Mouse (Mus musculus): Measurements from ENCODE around the gene Hepacam2. TPM values are rescaled to one million over a fixed set of nuclear protein-coding genes. Genes with fewer than 3 reads are reported as not detected.
"Not testable (repeated sequence)": the region's sequence is repeated elsewhere in the genome, so short reads cannot be mapped to it uniquely, and the experiment has no call there.

Gene Hepacam2
- polyA plus RNA-seq, 1 experiment from 2014 or later = 2.3 TPM

DNA sequence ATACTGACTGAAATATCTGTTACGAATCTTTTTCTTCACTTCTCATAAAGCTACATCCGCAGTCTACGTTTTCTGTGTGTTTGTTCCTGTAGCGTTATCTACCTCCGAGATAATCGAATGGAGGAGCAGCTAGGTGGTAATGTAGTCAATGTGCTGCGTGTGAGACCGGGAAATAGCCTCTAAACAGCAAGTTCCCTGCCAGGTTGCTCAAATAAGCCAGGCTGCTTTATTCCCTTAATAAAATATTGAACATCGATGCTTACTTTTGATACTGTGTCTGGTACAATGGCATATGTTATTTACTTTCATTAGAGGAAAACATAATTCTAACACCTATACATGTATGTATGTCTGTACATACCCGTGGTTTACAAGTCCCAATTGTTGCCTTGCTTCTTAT is 13.0 kb upstream of the Hepacam2 start:
- 38% methylated on average over 10 of the region's 10 CpGs for WGBS
- peak overlapping the region; percentile 79 for H3K27ac ChIP-seq (ENCODE audit: low read length)
- H3K4me2 ChIP-seq (ENCODE audit: low read length) = peak overlapping the region; percentile 46
- peak overlapping the region; percentile 31; the same call in 1 of the 2 replicates for H3K9ac ChIP-seq (ENCODE audit: low read depth, low read length)
- no peaks in the 10 kb centered on the region for H3K27me3 ChIP-seq (ENCODE audit: control insufficient read depth, insufficient read depth, low read depth, low read length)
- H3K9me3 ChIP-seq (replicated peaks; ENCODE audit: control insufficient read depth, low read length, poor library complexity, severe bottlenecking) = no peaks in the 10 kb centered on the region
- ATAC-seq = 0 out of 2 replicates have a peak, but pooled peaks have one; percentile 30
- peak overlapping the region; percentile 10; the same call in 1 of the 2 replicates for H3K4me3 ChIP-seq (ENCODE audit: low read depth, low read length)
- no peaks in the 10 kb centered on the region for H3K36me3 ChIP-seq (ENCODE audit: control insufficient read depth, insufficient read depth, low read length)
- peaks cover 20% of the 10 kb centered on the region for H3K4me1 ChIP-seq (ENCODE audit: control insufficient read depth, insufficient read depth, low read length)

DNA sequence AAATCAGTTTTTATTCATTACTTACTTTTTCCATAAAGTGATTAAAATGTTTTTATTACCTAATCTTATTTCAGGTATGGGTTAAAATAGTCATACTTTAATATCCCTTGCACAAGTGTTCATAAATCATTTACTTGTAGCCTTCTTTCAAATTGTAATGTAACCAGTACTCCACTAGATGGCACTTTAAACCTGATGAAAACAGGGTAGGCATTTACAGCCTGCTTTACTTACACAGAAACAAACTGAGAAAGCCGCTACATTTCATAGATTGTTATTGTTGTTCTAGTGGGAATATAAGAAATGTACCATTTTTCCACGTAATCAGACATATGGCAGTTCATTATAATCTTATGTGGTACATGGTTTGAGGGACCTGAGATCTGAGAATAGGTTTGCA is 11.7 kb upstream of the Hepacam2 start:
- Histone ChIP-seq H3K9ac (ENCODE audit: low read depth, low read length) (no peak overlapping the region), H3K36me3 (ENCODE audit: control insufficient read depth, insufficient read depth, low read length) (no peaks in the 10 kb centered on the region), H3K9me3 (replicated peaks; ENCODE audit: control insufficient read depth, low read length, poor library complexity, severe bottlenecking) (no peaks in the 10 kb centered on the region), H3K4me1 (ENCODE audit: control insufficient read depth, insufficient read depth, low read length) (peaks cover 20% of the 10 kb centered on the region), H3K27me3 (ENCODE audit: control insufficient read depth, insufficient read depth, low read depth, low read length) (no peaks in the 10 kb centered on the region), H3K27ac (ENCODE audit: low read length) (no peak overlapping the region), H3K4me3 (ENCODE audit: low read depth, low read length) (no peak overlapping the region), H3K4me2 (ENCODE audit: low read length) (no peak overlapping the region)
- WGBS = 3% methylated on average over 2 of the region's 2 CpGs
- peak; percentile 67 for ATAC-seq

DNA sequence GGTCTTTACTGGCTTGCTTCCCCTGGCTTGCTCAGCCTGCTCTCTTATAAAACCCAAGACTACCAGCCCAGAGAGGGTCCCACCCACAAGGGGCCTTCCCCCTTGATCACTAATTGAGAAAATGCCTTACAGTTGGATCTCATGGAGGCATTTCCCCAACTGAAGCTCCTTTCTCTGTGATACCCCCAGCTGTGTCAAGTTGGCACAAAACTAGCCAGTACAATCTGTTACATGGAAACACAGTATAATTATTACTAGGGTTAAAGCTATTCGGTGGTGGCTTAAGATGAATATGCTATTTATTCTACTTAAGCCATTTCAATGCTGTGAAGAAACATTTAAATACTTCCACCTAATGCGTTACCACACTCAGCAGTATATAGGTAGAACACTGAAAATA is 10.1 kb upstream of the Hepacam2 start:
- H3K36me3 ChIP-seq (ENCODE audit: control insufficient read depth, insufficient read depth, low read length); H3K27ac ChIP-seq (ENCODE audit: low read length); H3K27me3 ChIP-seq (ENCODE audit: control insufficient read depth, insufficient read depth, low read depth, low read length); H3K9me3 ChIP-seq (replicated peaks; ENCODE audit: control insufficient read depth, low read length, poor library complexity, severe bottlenecking); H3K9ac ChIP-seq (ENCODE audit: low read depth, low read length); H3K4me2 ChIP-seq (ENCODE audit: low read length); H3K4me3 ChIP-seq (ENCODE audit: low read depth, low read length); ATAC-seq: not testable (repeated sequence)
- H3K4me1 ChIP-seq (ENCODE audit: control insufficient read depth, insufficient read depth, low read length) = peaks cover 19% of the 10 kb centered on the region
- 83% methylated on average over 2 of the region's 2 CpGs for WGBS

GRCm38 (mm10) chr6:3507078-3507477 is 9.0 kb upstream of the Hepacam2 start:
- Histone ChIP-seq H3K9me3 (replicated peaks; ENCODE audit: control insufficient read depth, low read length, poor library complexity, severe bottlenecking) (no peaks in the 10 kb centered on the region), H3K36me3 (ENCODE audit: control insufficient read depth, insufficient read depth, low read length) (no peaks in the 10 kb centered on the region), H3K4me1 (ENCODE audit: control insufficient read depth, insufficient read depth, low read length) (peaks cover 12% of the 10 kb centered on the region), H3K27me3 (ENCODE audit: control insufficient read depth, insufficient read depth, low read depth, low read length) (no peaks in the 10 kb centered on the region), H3K4me3 (ENCODE audit: low read depth, low read length) (no peak overlapping the region), H3K9ac (ENCODE audit: low read depth, low read length) (no peak overlapping the region), H3K27ac (ENCODE audit: low read length) (no peak overlapping the region), H3K4me2 (ENCODE audit: low read length) (no peak overlapping the region)
- ATAC-seq = no peak
- 81% methylated on average over 4 of the region's 4 CpGs for WGBS

DNA sequence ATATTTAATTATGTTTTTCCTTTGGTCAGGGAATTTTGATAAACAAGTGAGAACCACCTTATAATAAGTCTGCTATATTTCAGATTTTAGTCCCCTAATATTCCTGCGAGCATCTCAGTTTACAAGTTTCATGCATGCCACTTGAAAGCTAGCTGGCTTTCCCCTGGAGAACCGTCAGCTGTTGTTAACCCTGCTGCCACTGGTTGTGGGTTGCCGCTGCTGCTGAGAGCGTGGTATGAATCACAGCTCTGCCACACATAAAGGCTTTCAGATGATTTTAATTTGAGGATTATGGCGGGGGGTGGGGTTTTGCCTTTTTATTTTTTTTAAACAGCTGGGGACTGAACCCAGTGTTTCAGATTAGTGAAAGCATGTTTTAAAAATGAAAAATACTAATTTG is 7.2 kb upstream of the Hepacam2 start:
- H3K4me3 ChIP-seq (ENCODE audit: low read depth, low read length) = no peak overlapping the region
- ATAC-seq = no peak
- no peaks in the 10 kb centered on the region for H3K9me3 ChIP-seq (replicated peaks; ENCODE audit: control insufficient read depth, low read length, poor library complexity, severe bottlenecking)
- H3K4me1 ChIP-seq (ENCODE audit: control insufficient read depth, insufficient read depth, low read length) = peaks cover 3% of the 10 kb centered on the region; the same call in 1 of the 2 replicates
- H3K36me3 ChIP-seq (ENCODE audit: control insufficient read depth, insufficient read depth, low read length) = no peaks in the 10 kb centered on the region
- 61% methylated on average over 5 of the region's 5 CpGs for WGBS
- no peak overlapping the region for H3K4me2 ChIP-seq (ENCODE audit: low read length)
- no peak overlapping the region for H3K9ac ChIP-seq (ENCODE audit: low read depth, low read length)
- no peak overlapping the region for H3K27ac ChIP-seq (ENCODE audit: low read length)
- no peaks in the 10 kb centered on the region for H3K27me3 ChIP-seq (ENCODE audit: control insufficient read depth, insufficient read depth, low read depth, low read length)

DNA sequence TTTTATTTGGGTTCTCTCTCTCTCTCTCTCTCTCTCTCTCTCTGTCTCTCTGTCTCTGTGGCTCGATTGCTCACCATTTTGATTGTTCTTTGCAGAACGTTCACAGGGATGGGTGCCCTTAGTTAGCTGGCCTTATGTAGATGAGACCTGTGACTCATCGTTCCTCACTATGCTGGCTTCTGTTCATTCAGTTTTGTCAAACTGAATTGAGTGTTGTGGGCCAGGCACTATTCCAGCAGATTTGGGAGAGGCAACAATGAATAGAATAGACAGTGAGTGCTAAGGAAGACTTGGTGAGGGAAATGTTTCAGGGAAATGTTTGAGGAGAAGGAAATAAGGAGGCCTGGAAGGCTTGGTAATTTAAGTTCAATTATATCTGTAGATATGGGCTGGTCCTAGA is 2.2 kb upstream of the Hepacam2 start:
- Histone ChIP-seq H3K36me3 (ENCODE audit: control insufficient read depth, insufficient read depth, low read length) (no peaks in the 10 kb centered on the region), H3K27ac (ENCODE audit: low read length) (no peak overlapping the region), H3K4me1 (ENCODE audit: control insufficient read depth, insufficient read depth, low read length) (peaks cover 18% of the 10 kb centered on the region), H3K4me3 (ENCODE audit: low read depth, low read length) (no peak overlapping the region), H3K9me3 (replicated peaks; ENCODE audit: control insufficient read depth, low read length, poor library complexity, severe bottlenecking) (no peaks in the 10 kb centered on the region), H3K4me2 (ENCODE audit: low read length) (no peak overlapping the region), H3K27me3 (ENCODE audit: control insufficient read depth, insufficient read depth, low read depth, low read length) (no peaks in the 10 kb centered on the region), H3K9ac (ENCODE audit: low read depth, low read length) (no peak overlapping the region)
- no peak for ATAC-seq
- 90% methylated on average over 3 of the region's 3 CpGs for WGBS

- Histone ChIP-seq H3K27me3 (ENCODE audit: control insufficient read depth, insufficient read depth, low read depth, low read length) (no peaks in the 10 kb centered on the region; the same call in 1 of the 2 replicates), H3K9me3 (replicated peaks; ENCODE audit: control insufficient read depth, low read length, poor library complexity, severe bottlenecking) (no peaks in the 10 kb centered on the region), H3K4me3 (ENCODE audit: low read depth, low read length) (no peak overlapping the region), H3K4me2 (ENCODE audit: low read length) (no peak overlapping the region), H3K36me3 (ENCODE audit: control insufficient read depth, insufficient read depth, low read length) (no peaks in the 10 kb centered on the region), H3K9ac (ENCODE audit: low read depth, low read length) (no peak overlapping the region), H3K27ac (ENCODE audit: low read length) (no peak overlapping the region), H3K4me1 (ENCODE audit: control insufficient read depth, insufficient read depth, low read length) (peaks cover 18% of the 10 kb centered on the region)
- ATAC-seq = no peak
- 8% methylated on average over 2 of the region's 2 CpGs for WGBS
These were observed 1.9 kb downstream of the Hepacam2 start for GRCm38 (mm10) chr6:3496210-3496609.

GRCm38 (mm10) chr6:3494285-3494684 is 3.8 kb downstream of the Hepacam2 start:
- H3K9me3 ChIP-seq (replicated peaks; ENCODE audit: control insufficient read depth, low read length, poor library complexity, severe bottlenecking) = no peaks in the 10 kb centered on the region
- no peak overlapping the region for H3K27ac ChIP-seq (ENCODE audit: low read length)
- H3K4me2 ChIP-seq (ENCODE audit: low read length) = no peak overlapping the region
- no peak overlapping the region for H3K9ac ChIP-seq (ENCODE audit: low read depth, low read length)
- H3K4me3 ChIP-seq (ENCODE audit: low read depth, low read length) = no peak overlapping the region
- H3K27me3 ChIP-seq (ENCODE audit: control insufficient read depth, insufficient read depth, low read depth, low read length) = no peaks in the 10 kb centered on the region; the same call in 1 of the 2 replicates
- peaks cover 9% of the 10 kb centered on the region for H3K4me1 ChIP-seq (ENCODE audit: control insufficient read depth, insufficient read depth, low read length)
- H3K36me3 ChIP-seq (ENCODE audit: control insufficient read depth, insufficient read depth, low read length) = no peaks in the 10 kb centered on the region
- 85% methylated on average over 5 of the region's 5 CpGs for WGBS
- ATAC-seq = no peak

DNA sequence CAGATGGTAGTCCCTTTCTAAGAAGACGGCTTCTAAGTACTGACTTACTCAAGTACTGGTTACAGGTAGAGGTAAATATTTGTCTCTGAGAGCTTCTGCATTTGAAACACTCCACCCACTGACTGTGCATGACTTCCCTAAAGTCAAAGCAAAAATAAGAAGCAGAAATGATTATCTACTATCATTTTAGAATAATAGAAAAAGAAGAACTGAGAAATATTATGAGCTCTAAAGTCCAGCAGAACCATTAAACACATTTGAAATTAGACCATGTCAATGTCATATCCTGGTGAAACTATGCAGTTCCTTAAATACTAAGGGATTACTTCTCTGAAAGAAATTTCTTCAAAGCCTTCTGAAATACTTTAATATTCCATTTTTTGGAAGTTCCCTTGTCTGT is 10.7 kb downstream of the Hepacam2 start:
- Histone ChIP-seq H3K27ac (ENCODE audit: low read length) (no peak overlapping the region), H3K27me3 (ENCODE audit: control insufficient read depth, insufficient read depth, low read depth, low read length) (no peaks in the 10 kb centered on the region), H3K36me3 (ENCODE audit: control insufficient read depth, insufficient read depth, low read length) (no peaks in the 10 kb centered on the region), H3K9ac (ENCODE audit: low read depth, low read length) (no peak overlapping the region), H3K9me3 (replicated peaks; ENCODE audit: control insufficient read depth, low read length, poor library complexity, severe bottlenecking) (no peaks in the 10 kb centered on the region), H3K4me2 (ENCODE audit: low read length) (no peak overlapping the region), H3K4me3 (ENCODE audit: low read depth, low read length) (no peak overlapping the region), H3K4me1 (ENCODE audit: control insufficient read depth, insufficient read depth, low read length) (no peaks in the 10 kb centered on the region)
- 94% methylated on average over 1 of the region's 1 CpGs for WGBS
- ATAC-seq = no peak

All from midbrain, embryonic 16.5 days (tissue).